Mouse (Mus musculus) hindbrain, postnatal 0 days (tissue): Measurements from ENCODE around the gene Rgs16. TPM values are rescaled to one million over a fixed set of nuclear protein-coding genes. Genes with fewer than 3 reads are reported as not detected.

Source experiments
- ATAC-seq: fragments of 200-750 bp; cut with Nextera tagmentation; 2 replicates; pipeline ENCODE4 v1.8.0; 2017; ENCODE audit warnings: mild to moderate bottlenecking, moderate TSS enrichment, moderate library complexity
- DNase-seq: peaks from one replicate; pipeline ENCODE4 v3.0.0-alpha.2; 2015; ENCODE audit warnings: low spot score
- H3K27ac ChIP-seq: fragments of 300-500 bp; sonication (generic); 2 replicates; pipeline ENCODE4 v1.5.1; 2014; ENCODE audit warnings: mild to moderate bottlenecking
- H3K27me3 ChIP-seq: fragments of 300-500 bp; sonication (generic); 2 replicates; pipeline ENCODE4 v1.6.1; 2014; ENCODE audit warnings: low read length, mixed read lengths; ENCODE audit not compliant: insufficient read depth
- H3K36me3 ChIP-seq: fragments of 300-500 bp; sonication (generic); 2 replicates; pipeline ENCODE4 v1.6.1; 2014; ENCODE audit warnings: low read length, mixed read lengths; ENCODE audit not compliant: insufficient read depth
- H3K4me1 ChIP-seq: fragments of 300-500 bp; sonication (generic); 2 replicates; pipeline ENCODE4 v1.6.1; 2014; ENCODE audit warnings: antibody characterized with exemption, low read length, mixed read lengths; ENCODE audit not compliant: insufficient read depth
- H3K4me2 ChIP-seq: fragments of 300-500 bp; sonication (generic); 2 replicates; pipeline ENCODE4 v1.6.1; 2014; ENCODE audit warnings: low read depth, mild to moderate bottlenecking, low read length, moderate library complexity, mixed read lengths
- H3K4me3 ChIP-seq: fragments of 300-500 bp; sonication (generic); 2 replicates; pipeline ENCODE4 v1.5.1; 2014; ENCODE audit warnings: low read length
- H3K9ac ChIP-seq: fragments of 300-500 bp; sonication (generic); replicated peaks from 2 replicates; pipeline ENCODE4 v1.6.1; 2014; ENCODE audit warnings: mild to moderate bottlenecking, low read length, moderate library complexity, mixed read lengths
- H3K9me3 ChIP-seq: fragments of 300-500 bp; sonication (generic); 2 replicates; pipeline ENCODE4 v1.6.1; 2016; ENCODE audit warnings: low read length, mixed read lengths
- CTCF ChIP-seq: IDR thresholded peaks from 2 replicates; pipeline ENCODE4 v1.5.1; 2016; ENCODE audit warnings: antibody characterized with exemption, control low read depth, low read depth
- WGBS: fragments of 180-500 bp; shearing (Covaris S2); extraction: QIAGEN DNeasy Blood & Tissue Kit; methylation state at CpG from one replicate; pipeline ENCODE4 v1.1.7; 2014; 5-methylcytosine and 5-hydroxymethylcytosine counted together
- polyA plus RNA-seq: library from polyadenylated mRNA; unstranded; fragments of >200 nt; fragmentation: Nextera tagmentation; extraction: Ambion mirVana; gene quantifications from 2 replicates; pipeline ENCODE4 v1.2.1, GENCODE M21; 2015
- total RNA-seq: library from RNA; depleted of rRNA; stranded (reverse); fragments of >200 nt; gene quantifications from 2 replicates; pipeline ENCODE4 v1.2.3, GENCODE M21; 2014; rRNA removed

The Rgs16 gene
- total and polyA plus RNA-seq, 2 experiments from 2014 or later, result 4.3 to 6.7 TPM

DNA sequence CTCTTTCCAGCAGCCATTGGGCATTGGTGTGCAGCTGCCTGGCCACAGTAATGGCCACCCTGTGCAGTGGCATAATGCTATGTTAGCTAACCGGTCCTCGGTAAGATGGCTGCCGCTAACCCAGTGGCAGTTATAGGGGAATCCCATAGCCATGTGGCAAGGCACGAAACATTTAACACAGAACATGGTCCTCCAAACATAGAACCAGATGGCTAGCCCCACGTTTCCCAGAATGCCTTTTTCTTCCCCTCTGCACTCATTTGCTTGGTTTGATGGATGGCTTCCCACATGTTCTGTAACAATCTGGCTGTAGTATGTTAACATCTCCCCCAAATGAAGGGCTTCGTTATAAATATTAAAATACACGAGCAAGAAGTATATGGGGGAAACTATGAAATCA, 36.1 kb downstream of the Rgs16 start:
- Histone ChIP-seq H3K9ac (no peak overlapping the region), H3K27me3 (no peaks in the 10 kb centered on the region), H3K9me3 (no peaks in the 10 kb centered on the region), H3K4me3 (no peak overlapping the region), H3K36me3 (no peaks in the 10 kb centered on the region), H3K27ac (no peak overlapping the region), H3K4me2 (no peak overlapping the region), H3K4me1 (no peaks in the 10 kb centered on the region)
- no peak for ATAC-seq
- no peak for DNase-seq
- no peak for TF ChIP-seq CTCF
- WGBS, result 83% methylated on average over 7 of the region's 7 CpGs

DNA sequence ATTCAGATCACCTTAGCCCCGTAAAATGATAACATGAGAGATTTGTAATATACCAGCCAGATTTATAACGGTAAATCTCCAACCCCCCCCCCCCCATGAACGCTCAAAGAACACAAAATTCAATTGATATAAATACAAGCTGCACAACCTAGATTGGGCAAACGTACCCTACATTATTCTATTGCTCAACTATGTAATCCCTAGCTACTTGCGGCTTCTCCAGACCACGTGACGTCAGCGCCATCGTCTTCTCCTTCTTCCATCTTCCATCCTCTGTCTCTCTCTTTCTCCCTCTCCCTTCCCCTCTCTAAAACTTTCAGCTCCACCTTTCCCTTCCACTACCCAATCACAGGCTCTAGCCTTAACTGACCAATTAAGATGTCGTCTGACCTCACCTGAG, 38.1 kb downstream of the Rgs16 start:
- Histone ChIP-seq H3K27ac (no peak overlapping the region), H3K36me3 (no peaks in the 10 kb centered on the region), H3K27me3 (no peaks in the 10 kb centered on the region), H3K9me3 (no peaks in the 10 kb centered on the region), H3K4me1 (no peaks in the 10 kb centered on the region), H3K4me3 (no peak overlapping the region), H3K9ac (no peak overlapping the region), H3K4me2 (no peak overlapping the region)
- ATAC-seq, result no peak
- DNase-seq, result no peak
- TF ChIP-seq CTCF, result no peak
- 88% methylated on average over 10 of the region's 10 CpGs for WGBS

DNA sequence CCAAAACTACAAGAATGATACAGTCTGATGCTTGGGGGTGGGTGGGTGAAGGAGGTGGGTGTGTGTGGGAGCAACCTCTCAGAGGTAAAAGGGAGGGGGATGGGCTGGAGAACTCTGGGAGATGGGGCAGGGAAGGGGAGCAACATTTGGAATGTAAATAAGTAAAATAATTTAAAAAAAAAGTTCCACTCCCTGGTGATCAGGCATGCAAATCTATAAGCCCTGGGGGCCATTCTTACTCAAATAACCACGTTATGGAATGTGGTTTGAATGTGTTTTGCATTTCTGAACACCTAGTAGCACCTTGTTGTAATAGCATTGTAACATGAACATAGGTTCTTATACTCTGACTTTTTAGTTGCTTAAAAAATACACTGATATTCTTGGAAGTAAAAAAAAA, 43.2 kb downstream of the Rgs16 start:
- Histone ChIP-seq H3K9ac (no peak overlapping the region), H3K4me2 (no peak overlapping the region), H3K27me3 (no peaks in the 10 kb centered on the region), H3K36me3 (no peaks in the 10 kb centered on the region), H3K4me3 (no peak overlapping the region), H3K9me3 (no peaks in the 10 kb centered on the region), H3K27ac (no peak overlapping the region), H3K4me1 (no peaks in the 10 kb centered on the region)
- ATAC-seq, result no peak
- TF ChIP-seq CTCF, result no peak
- DNase-seq, result no peak
- WGBS, result 36% methylated on average over 1 of the region's 1 CpGs

DNA sequence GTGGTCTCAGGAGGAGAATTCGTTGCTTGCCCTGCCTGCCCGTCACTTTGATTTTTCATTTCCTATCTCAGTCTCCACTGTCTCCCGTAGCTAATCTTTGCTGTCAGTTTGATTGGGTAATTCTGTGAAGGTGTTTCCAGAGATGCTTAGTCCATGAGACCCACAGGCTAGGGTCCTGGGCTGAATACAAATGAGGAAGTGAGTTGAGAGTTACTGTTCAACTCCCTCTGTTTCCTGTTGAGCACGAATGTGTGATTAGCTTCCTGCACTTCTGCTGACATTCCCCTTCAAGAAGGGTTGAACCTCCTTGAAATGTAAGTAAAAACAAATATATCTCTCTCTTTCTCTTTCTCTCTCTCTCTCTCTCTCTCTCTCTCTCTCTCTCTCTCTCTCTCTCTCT, 45.5 kb downstream of the Rgs16 start:
- H3K27me3 ChIP-seq, result no peaks in the 10 kb centered on the region
- no peaks in the 10 kb centered on the region for H3K4me1 ChIP-seq
- TF ChIP-seq CTCF, result no peak
- H3K27ac ChIP-seq, result no peak overlapping the region
- ATAC-seq (no peak), DNase-seq (no peak)
- H3K9me3 ChIP-seq, result no peaks in the 10 kb centered on the region
- no peak overlapping the region for H3K4me2 ChIP-seq
- WGBS, result 66% methylated on average over 4 of the region's 4 CpGs
- no peak overlapping the region for H3K4me3 ChIP-seq
- H3K9ac ChIP-seq, result no peak overlapping the region
- H3K36me3 ChIP-seq, result no peaks in the 10 kb centered on the region

DNA sequence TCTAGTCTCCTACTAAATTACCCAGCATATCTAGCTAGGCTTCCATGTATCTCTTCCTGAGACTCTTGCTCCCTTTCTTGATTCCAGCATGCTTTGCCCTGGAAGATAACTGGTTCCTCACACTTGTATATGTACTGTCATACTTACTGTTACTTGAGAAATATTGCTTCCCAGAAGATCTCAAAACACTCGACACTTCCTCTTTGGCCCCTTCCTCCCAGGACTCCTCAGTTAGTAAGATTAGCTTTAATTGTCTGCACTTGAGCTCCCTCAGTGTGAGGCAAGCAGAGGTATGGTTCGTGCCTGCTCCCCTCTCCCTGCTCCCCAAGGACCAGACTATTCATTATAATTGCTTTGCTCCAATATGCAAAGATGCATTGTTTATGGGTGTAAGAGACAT, 50.6 kb downstream of the Rgs16 start:
- Histone ChIP-seq H3K4me3 (no peak overlapping the region), H3K36me3 (no peaks in the 10 kb centered on the region), H3K27ac (no peak overlapping the region), H3K27me3 (no peaks in the 10 kb centered on the region), H3K4me2 (no peak overlapping the region), H3K4me1 (no peaks in the 10 kb centered on the region), H3K9me3 (no peaks in the 10 kb centered on the region), H3K9ac (no peak overlapping the region)
- 56% methylated on average over 2 of the region's 2 CpGs for WGBS
- ATAC-seq (no peak), DNase-seq (no peak)
- no peak for TF ChIP-seq CTCF

DNA sequence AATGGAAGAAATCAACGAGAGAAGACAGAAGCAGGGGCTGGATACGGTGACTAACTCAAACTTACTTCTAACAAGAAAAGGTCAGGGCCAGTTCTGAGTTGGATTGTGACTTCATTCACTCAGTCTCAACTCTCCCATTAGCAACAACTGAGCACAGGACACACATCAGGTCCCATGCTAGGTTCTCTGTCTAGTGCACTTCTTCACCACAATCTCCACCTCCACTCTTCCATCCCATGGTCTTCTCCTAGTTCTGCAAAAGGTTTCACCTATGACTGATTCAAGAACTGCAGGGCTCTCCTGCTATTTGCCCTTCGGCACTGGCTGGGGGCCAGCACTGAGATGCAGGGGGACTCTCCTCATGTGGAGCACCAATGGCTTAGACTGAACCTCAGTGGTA, 54.1 kb downstream of the Rgs16 start:
- Histone ChIP-seq H3K36me3 (no peaks in the 10 kb centered on the region), H3K4me2 (no peak overlapping the region), H3K4me3 (no peak overlapping the region), H3K27ac (no peak overlapping the region), H3K9me3 (no peaks in the 10 kb centered on the region), H3K27me3 (no peaks in the 10 kb centered on the region), H3K4me1 (no peaks in the 10 kb centered on the region), H3K9ac (no peak overlapping the region)
- DNase-seq, result no peak
- no peak for TF ChIP-seq CTCF
- ATAC-seq, result no peak
- WGBS, result 92% methylated on average over 3 of the region's 3 CpGs

Other genes with a start within 250 kb of the Rgs16 start
- 7.3 and 9.4 TPM in 2 replicates for gene Npl, start 190.3 kb upstream of the Rgs16 start, total RNA-seq
- 18.3 and 20.2 TPM in 2 replicates for gene Npl, start 190.3 kb upstream of the Rgs16 start, polyA plus RNA-seq
- gene Rgs8, start 87.3 kb upstream of the Rgs16 start, total RNA-seq, result 23.9 and 40.1 TPM in 2 replicates
- gene Rgs8, start 87.3 kb upstream of the Rgs16 start, polyA plus RNA-seq, result 12.5 and 14.1 TPM in 2 replicates
- gene Rnasel, start 9.1 kb downstream of the Rgs16 start, total RNA-seq, result 21.6 and 23.3 TPM in 2 replicates
- 16.8 and 17.1 TPM in 2 replicates for gene Rnasel, start 9.1 kb downstream of the Rgs16 start, polyA plus RNA-seq
- 0.14 and 0.37 TPM in 2 replicates for gene Rgsl1, start 103.8 kb downstream of the Rgs16 start, total RNA-seq
- 0.31 and 0.37 TPM in 2 replicates for gene Rgsl1, start 103.8 kb downstream of the Rgs16 start, polyA plus RNA-seq
- not detected in 2 replicates for gene Teddm1b, start 134.0 kb downstream of the Rgs16 start, total RNA-seq
- gene Teddm1b, start 134.0 kb downstream of the Rgs16 start, polyA plus RNA-seq, result 0.11 and 0.23 TPM in 2 replicates
- gene Teddm1a, start 151.4 kb downstream of the Rgs16 start, total RNA-seq, result not detected in 2 replicates
- gene Teddm1a, start 151.4 kb downstream of the Rgs16 start, polyA plus RNA-seq, result not detected in 2 replicates
- gene Glul, start 159.6 kb downstream of the Rgs16 start, total RNA-seq, result 416 and 422 TPM in 2 replicates
- 308 and 349 TPM in 2 replicates for gene Glul, start 159.6 kb downstream of the Rgs16 start, polyA plus RNA-seq
- gene Teddm2, start 159.9 kb downstream of the Rgs16 start, total RNA-seq, result 0.72 and 1.6 TPM in 2 replicates
- gene Teddm2, start 159.9 kb downstream of the Rgs16 start, polyA plus RNA-seq, result 1.4 and 1.6 TPM in 2 replicates